Mouse (Mus musculus): ENCODE data around the gene C1qb. TPM values are rescaled to one million over a fixed set of nuclear protein-coding genes. Genes with fewer than 3 reads are reported as not detected.

Gene C1qb
- total RNA-seq (2021): 10 to 100 TPM; 42.6 to 54.2 TPM
- long read RNA-seq, experiment 1, transcript C1qb-201 (3 exons, 1,088 nt): major isoform, 36 of 40 reads
- long read RNA-seq, experiment 1, partial matches to known transcripts: 1 of 40 reads
- long read RNA-seq, experiment 1, other reads (novel, unspliced or antisense): 3 of 40 reads
- long read RNA-seq, experiment 2, transcript C1qb-201 (3 exons, 1,088 nt): major isoform, 33 of 36 reads
- long read RNA-seq, experiment 2, partial matches to known transcripts: 2 of 36 reads
- long read RNA-seq, experiment 2, other reads (novel, unspliced or antisense): 1 of 36 reads

- peak; percentile 34 to 77 for DNase-seq
Measured at GRCm38 (mm10) chr4:136886101-136886500, at the start of gene C1qb. Gene C1qb (minus strand): TSS chr4:136886187.

GRCm38 (mm10) chr4:136934746-136935613, 49.0 kb upstream of the C1qb start:
- DNase-seq: no peak

GRCm38 (mm10) chr4:136930474-136930873, 44.5 kb upstream of the C1qb start:
- DNase-seq: no peak

- peak in 1 of 2 experiments; percentile 13 for DNase-seq
Measured at GRCm38 (mm10) chr4:136928928-136929327, 42.9 kb upstream of the C1qb start.

- DNase-seq: no peak
Measured at GRCm38 (mm10) chr4:136925804-136926203, 39.8 kb upstream of the C1qb start.

GRCm38 (mm10) chr4:136924529-136924928, 38.5 kb upstream of the C1qb start:
- DNase-seq: peak; percentile 30 to 83

- DNase-seq: no peak
Measured at GRCm38 (mm10) chr4:136919526-136919925, 33.5 kb upstream of the C1qb start.

- DNase-seq: no peak
Measured at GRCm38 (mm10) chr4:136918834-136919233, 32.8 kb upstream of the C1qb start.

- DNase-seq: no peak
Measured at GRCm38 (mm10) chr4:136917165-136917524, 31.2 kb upstream of the C1qb start.

- no peak for DNase-seq
Measured at GRCm38 (mm10) chr4:136916359-136917164, 30.6 kb upstream of the C1qb start.

GRCm38 (mm10) chr4:136912841-136913240, 26.9 kb upstream of the C1qb start:
- no peak for DNase-seq

- no peak for DNase-seq
Measured at GRCm38 (mm10) chr4:136911804-136912203, 25.8 kb upstream of the C1qb start.

- DNase-seq: no peak
Measured at GRCm38 (mm10) chr4:136911211-136911646, 25.2 kb upstream of the C1qb start.

- no peak for DNase-seq
Measured at GRCm38 (mm10) chr4:136907809-136908208, 21.8 kb upstream of the C1qb start.

- DNase-seq: peak in 1 of 2 experiments; percentile 59
Measured at GRCm38 (mm10) chr4:136907033-136907432, 21.0 kb upstream of the C1qb start.

GRCm38 (mm10) chr4:136904767-136905539, 19.0 kb upstream of the C1qb start:
- no peak for DNase-seq

GRCm38 (mm10) chr4:136899154-136899553, 13.2 kb upstream of the C1qb start:
- DNase-seq: no peak

- peak; percentile 29 to 79 for DNase-seq
Measured at GRCm38 (mm10) chr4:136898637-136899036, 12.7 kb upstream of the C1qb start, which contains the start of gene C1qa. Gene C1qa (minus strand): TSS chr4:136898803.

GRCm38 (mm10) chr4:136898084-136898598, 12.2 kb upstream of the C1qb start:
- no peak for DNase-seq

- DNase-seq: peak in 1 of 2 experiments; percentile 11
Measured at GRCm38 (mm10) chr4:136896461-136896860, 10.5 kb upstream of the C1qb start.

GRCm38 (mm10) chr4:136895861-136896260, 9.9 kb upstream of the C1qb start:
- DNase-seq: peak; percentile 27 to 59
